Mouse (Mus musculus) hindbrain, postnatal 0 days (tissue): Measurements from ENCODE around the gene Nek8. TPM values are rescaled to one million over a fixed set of nuclear protein-coding genes. Genes with fewer than 3 reads are reported as not detected.
A peak's percentile ranks its signal among the peaks of the same experiment; 100 is the strongest.

ENCODE experiments used
- ATAC-seq: fragments of 200-750 bp; cut with Nextera tagmentation; 2 replicates; pipeline ENCODE4 v1.8.0; 2017; ENCODE audit warnings: mild to moderate bottlenecking, moderate TSS enrichment, moderate library complexity
- DNase-seq: peaks from one replicate; pipeline ENCODE4 v3.0.0-alpha.2; 2015; ENCODE audit warnings: low spot score
- H3K27ac ChIP-seq: fragments of 300-500 bp; sonication (generic); 2 replicates; pipeline ENCODE4 v1.5.1; 2014; ENCODE audit warnings: mild to moderate bottlenecking
- H3K27me3 ChIP-seq: fragments of 300-500 bp; sonication (generic); 2 replicates; pipeline ENCODE4 v1.6.1; 2014; ENCODE audit warnings: low read length, mixed read lengths; ENCODE audit not compliant: insufficient read depth
- H3K36me3 ChIP-seq: fragments of 300-500 bp; sonication (generic); 2 replicates; pipeline ENCODE4 v1.6.1; 2014; ENCODE audit warnings: low read length, mixed read lengths; ENCODE audit not compliant: insufficient read depth
- H3K4me1 ChIP-seq: fragments of 300-500 bp; sonication (generic); 2 replicates; pipeline ENCODE4 v1.6.1; 2014; ENCODE audit warnings: antibody characterized with exemption, low read length, mixed read lengths; ENCODE audit not compliant: insufficient read depth
- H3K4me2 ChIP-seq: fragments of 300-500 bp; sonication (generic); 2 replicates; pipeline ENCODE4 v1.6.1; 2014; ENCODE audit warnings: low read depth, mild to moderate bottlenecking, low read length, moderate library complexity, mixed read lengths
- H3K4me3 ChIP-seq: fragments of 300-500 bp; sonication (generic); 2 replicates; pipeline ENCODE4 v1.5.1; 2014; ENCODE audit warnings: low read length
- H3K9ac ChIP-seq: fragments of 300-500 bp; sonication (generic); replicated peaks from 2 replicates; pipeline ENCODE4 v1.6.1; 2014; ENCODE audit warnings: mild to moderate bottlenecking, low read length, moderate library complexity, mixed read lengths
- H3K9me3 ChIP-seq: fragments of 300-500 bp; sonication (generic); 2 replicates; pipeline ENCODE4 v1.6.1; 2016; ENCODE audit warnings: low read length, mixed read lengths
- CTCF ChIP-seq: IDR thresholded peaks from 2 replicates; pipeline ENCODE4 v1.5.1; 2016; ENCODE audit warnings: antibody characterized with exemption, control low read depth, low read depth
- WGBS: fragments of 180-500 bp; shearing (Covaris S2); extraction: QIAGEN DNeasy Blood & Tissue Kit; methylation state at CpG from one replicate; pipeline ENCODE4 v1.1.7; 2014; 5-methylcytosine and 5-hydroxymethylcytosine counted together
- polyA plus RNA-seq: library from polyadenylated mRNA; unstranded; fragments of >200 nt; fragmentation: Nextera tagmentation; extraction: Ambion mirVana; gene quantifications from 2 replicates; pipeline ENCODE4 v1.2.1, GENCODE M21; 2015
- total RNA-seq: library from RNA; depleted of rRNA; stranded (reverse); fragments of >200 nt; gene quantifications from 2 replicates; pipeline ENCODE4 v1.2.3, GENCODE M21; 2014

Gene Nek8
- total and polyA plus RNA-seq, 2 experiments from 2014 or later: 7.3 to 11.8 TPM

- ATAC-seq (no peak), DNase-seq (no peak)
- H3K27ac ChIP-seq: no peak overlapping the region
- no peaks in the 10 kb centered on the region for H3K9me3 ChIP-seq
- no peak overlapping the region for H3K9ac ChIP-seq
- no peak overlapping the region for H3K4me2 ChIP-seq
- no peak overlapping the region for H3K4me3 ChIP-seq
- H3K4me1 ChIP-seq: no peaks in the 10 kb centered on the region
- no peaks in the 10 kb centered on the region for H3K36me3 ChIP-seq
- TF ChIP-seq CTCF: no peak
- H3K27me3 ChIP-seq: no peaks in the 10 kb centered on the region
- 80% methylated on average over 3 of the region's 3 CpGs for WGBS
Observed at GRCm38 (mm10) chr11:78134344-78134743, 42.1 kb downstream of the Nek8 start.

GRCm38 (mm10) chr11:78133915-78134314 lies 42.6 kb downstream of the Nek8 start:
- WGBS: 91% methylated on average over 6 of the region's 6 CpGs
- no peak overlapping the region for H3K27ac ChIP-seq
- no peaks in the 10 kb centered on the region for H3K9me3 ChIP-seq
- DNase-seq (no peak), ATAC-seq (no peak)
- H3K4me3 ChIP-seq: no peak overlapping the region
- no peaks in the 10 kb centered on the region for H3K4me1 ChIP-seq
- H3K4me2 ChIP-seq: no peak overlapping the region
- no peak for TF ChIP-seq CTCF
- H3K9ac ChIP-seq: no peak overlapping the region
- no peaks in the 10 kb centered on the region for H3K27me3 ChIP-seq
- H3K36me3 ChIP-seq: no peaks in the 10 kb centered on the region

GRCm38 (mm10) chr11:78129458-78129857 lies 47.0 kb downstream of the Nek8 start:
- no peak overlapping the region for H3K4me2 ChIP-seq
- 59% methylated on average over 8 of the region's 8 CpGs for WGBS
- ATAC-seq: no peak
- H3K4me3 ChIP-seq: no peak overlapping the region
- no peaks in the 10 kb centered on the region for H3K9me3 ChIP-seq
- no peak for TF ChIP-seq CTCF
- H3K27me3 ChIP-seq: no peaks in the 10 kb centered on the region
- no peak overlapping the region for H3K27ac ChIP-seq
- H3K36me3 ChIP-seq: no peaks in the 10 kb centered on the region
- no peak overlapping the region for H3K9ac ChIP-seq
- H3K4me1 ChIP-seq: no peaks in the 10 kb centered on the region
- peak; percentile 45 for DNase-seq

GRCm38 (mm10) chr11:78126739-78127138 lies 49.7 kb downstream of the Nek8 start:
- Histone ChIP-seq H3K27ac (no peak overlapping the region), H3K36me3 (no peaks in the 10 kb centered on the region), H3K4me2 (no peak overlapping the region), H3K4me3 (no peak overlapping the region), H3K4me1 (no peaks in the 10 kb centered on the region), H3K27me3 (no peaks in the 10 kb centered on the region), H3K9me3 (no peaks in the 10 kb centered on the region), H3K9ac (no peak overlapping the region)
- WGBS: 94% methylated on average over 4 of the region's 4 CpGs
- no peak for TF ChIP-seq CTCF
- no peak for ATAC-seq
- no peak for DNase-seq

DNA sequence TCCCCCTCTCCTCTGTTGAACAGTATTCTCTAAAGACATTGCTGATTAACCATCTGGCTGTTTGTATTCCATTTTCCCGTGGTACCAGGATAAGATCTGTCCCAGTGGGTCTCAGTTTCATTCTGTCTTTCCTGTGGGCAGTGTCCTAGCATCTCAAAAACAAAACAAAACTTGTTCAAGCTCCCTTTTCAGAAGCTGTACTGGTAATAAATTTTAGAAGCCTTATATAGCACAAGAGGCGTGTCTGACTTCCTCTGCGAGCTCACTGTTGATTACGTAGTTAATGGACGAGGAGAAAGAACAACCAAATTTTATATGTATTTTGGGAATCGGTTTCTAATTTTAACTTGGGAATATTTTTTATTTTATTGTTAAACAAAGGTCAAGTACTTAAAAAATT lies 50.8 kb downstream of the Nek8 start:
- ATAC-seq: no peak
- H3K4me3 ChIP-seq: no peak overlapping the region
- no peak for TF ChIP-seq CTCF
- H3K4me2 ChIP-seq: no peak overlapping the region
- no peaks in the 10 kb centered on the region for H3K36me3 ChIP-seq
- H3K9me3 ChIP-seq: no peaks in the 10 kb centered on the region
- no peaks in the 10 kb centered on the region for H3K4me1 ChIP-seq
- DNase-seq: no peak
- H3K9ac ChIP-seq: no peak overlapping the region
- no peaks in the 10 kb centered on the region for H3K27me3 ChIP-seq
- WGBS: 67% methylated on average over 6 of the region's 6 CpGs
- H3K27ac ChIP-seq: no peak overlapping the region

DNA sequence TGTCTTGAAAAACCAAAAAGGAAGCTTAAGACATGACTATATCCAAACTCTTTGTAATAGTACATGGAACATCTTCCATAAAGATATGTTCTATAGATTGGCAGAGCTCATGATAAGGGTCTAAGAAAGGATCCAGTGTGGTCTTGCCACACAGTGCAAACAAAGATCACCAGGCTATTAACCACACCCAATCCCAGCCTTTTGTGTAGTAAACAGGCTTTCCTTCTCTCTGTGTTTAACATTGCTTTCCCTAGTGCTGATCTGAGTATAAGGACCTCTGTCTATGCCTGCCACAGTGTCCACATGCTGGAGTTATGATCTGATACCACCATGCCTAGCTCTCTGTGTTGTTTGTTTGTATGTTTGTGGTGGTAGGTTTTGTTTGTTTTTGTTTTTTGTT lies 52.7 kb downstream of the Nek8 start:
- Histone ChIP-seq H3K9me3 (no peaks in the 10 kb centered on the region), H3K4me2 (no peak overlapping the region), H3K36me3 (no peaks in the 10 kb centered on the region), H3K4me1 (no peaks in the 10 kb centered on the region), H3K27ac (no peak overlapping the region), H3K4me3 (no peak overlapping the region), H3K9ac (no peak overlapping the region), H3K27me3 (no peaks in the 10 kb centered on the region)
- DNase-seq: no peak
- no peak for ATAC-seq
- TF ChIP-seq CTCF: no peak

DNA sequence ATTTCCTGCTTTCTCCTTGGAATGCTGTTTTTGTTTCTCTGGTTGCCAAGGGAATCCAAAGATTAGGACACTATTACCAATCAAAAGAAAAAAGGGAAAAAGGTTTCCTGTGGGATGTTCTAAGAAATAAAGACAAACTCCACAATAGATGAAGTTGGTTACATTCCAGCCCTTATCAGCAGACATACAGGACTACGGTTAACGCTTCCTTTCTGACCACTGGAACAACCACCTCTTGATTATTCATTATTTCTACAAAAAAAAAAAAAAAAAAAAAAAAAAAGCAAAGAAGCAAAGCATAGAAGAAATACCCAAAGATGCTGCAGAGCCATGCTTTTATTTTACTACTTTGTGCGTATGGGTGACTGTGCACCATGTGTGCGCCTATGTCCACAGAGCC lies 53.7 kb downstream of the Nek8 start:
- no peak overlapping the region for H3K4me2 ChIP-seq
- H3K27ac ChIP-seq: no peak overlapping the region
- WGBS: 80% methylated on average over 4 of the region's 4 CpGs
- H3K27me3 ChIP-seq: no peaks in the 10 kb centered on the region
- TF ChIP-seq CTCF: no peak
- H3K9me3 ChIP-seq: no peaks in the 10 kb centered on the region
- no peaks in the 10 kb centered on the region for H3K36me3 ChIP-seq
- ATAC-seq: no peak
- no peak overlapping the region for H3K9ac ChIP-seq
- no peak for DNase-seq
- no peak overlapping the region for H3K4me3 ChIP-seq
- H3K4me1 ChIP-seq: no peaks in the 10 kb centered on the region
